Mouse (Mus musculus): ENCODE measurements around the gene Armc2.

- TF ChIP-seq CTCF (IDR thresholded peaks at IDR 0.05; ENCODE audit: low read depth) (no peak), EP300 (IDR thresholded peaks at IDR 0.05; ENCODE audit: low read depth) (no peak)
These were observed 137.5 kb downstream of the Armc2 start for GRCm38 (mm10) chr10:41880777-41881176.
